Mouse (Mus musculus): ENCODE measurements around the gene Siah1a.

Gene Siah1a

DNA sequence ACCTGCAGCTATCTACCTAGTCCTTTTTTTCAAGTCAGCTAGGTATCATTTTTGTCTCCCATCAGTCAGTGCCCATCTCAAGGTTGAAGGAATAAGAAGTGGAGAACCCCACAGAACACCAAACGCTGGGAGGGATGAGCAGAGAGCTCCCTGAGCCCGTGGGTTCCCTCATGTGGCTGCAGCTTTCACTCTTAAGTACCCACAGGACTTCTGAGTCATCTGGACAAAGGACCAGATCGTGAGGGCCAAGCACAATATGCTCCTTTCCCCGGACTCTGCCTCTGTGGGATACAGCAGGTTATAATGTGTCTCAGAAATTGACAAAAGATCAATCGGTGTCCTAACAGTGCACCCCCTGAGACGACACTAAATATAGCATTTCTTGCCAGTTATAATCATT is 18.8 kb downstream of the Siah1a start:
- POLR2A ChIA-PET = interaction anchor here in 3 of 4 experiments (0.7 to 3.0 kb wide), 11 partner anchors 8 to 49 kb away, joined by 3 to 26 read pairs (median 4); no protein-coding TSS in a partner anchor
- CTCF ChIA-PET = no interaction called here

DNA sequence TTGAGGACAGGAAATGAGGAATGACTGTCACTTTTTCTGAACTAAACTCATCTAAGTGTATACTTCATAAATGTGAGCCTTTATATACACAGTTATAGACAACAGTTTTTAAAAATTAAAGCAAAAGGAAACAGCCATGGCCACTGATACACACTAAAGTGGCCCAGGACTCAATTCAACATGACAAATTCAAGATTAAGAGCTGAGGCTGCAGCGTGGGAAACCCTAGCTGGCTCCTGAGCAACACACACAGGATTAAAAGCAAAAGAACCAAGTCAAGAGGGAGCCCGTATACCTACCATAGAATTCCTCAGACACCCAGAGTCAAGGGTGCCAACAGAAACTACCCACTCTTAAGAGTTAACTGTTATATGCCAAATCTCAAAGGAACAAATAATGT is 24.2 kb downstream of the Siah1a start:
- CTCF ChIA-PET = no interaction called here
- POLR2A ChIA-PET = interaction anchor here (0.6 to 1.6 kb wide), 8 partner anchors 9 to 104 kb away, joined by 3 to 5 read pairs (median 3); partner anchors contain the start of genes Gm10638 (in 2 of the 4) and Siah1a (in 1 of the 4)

DNA sequence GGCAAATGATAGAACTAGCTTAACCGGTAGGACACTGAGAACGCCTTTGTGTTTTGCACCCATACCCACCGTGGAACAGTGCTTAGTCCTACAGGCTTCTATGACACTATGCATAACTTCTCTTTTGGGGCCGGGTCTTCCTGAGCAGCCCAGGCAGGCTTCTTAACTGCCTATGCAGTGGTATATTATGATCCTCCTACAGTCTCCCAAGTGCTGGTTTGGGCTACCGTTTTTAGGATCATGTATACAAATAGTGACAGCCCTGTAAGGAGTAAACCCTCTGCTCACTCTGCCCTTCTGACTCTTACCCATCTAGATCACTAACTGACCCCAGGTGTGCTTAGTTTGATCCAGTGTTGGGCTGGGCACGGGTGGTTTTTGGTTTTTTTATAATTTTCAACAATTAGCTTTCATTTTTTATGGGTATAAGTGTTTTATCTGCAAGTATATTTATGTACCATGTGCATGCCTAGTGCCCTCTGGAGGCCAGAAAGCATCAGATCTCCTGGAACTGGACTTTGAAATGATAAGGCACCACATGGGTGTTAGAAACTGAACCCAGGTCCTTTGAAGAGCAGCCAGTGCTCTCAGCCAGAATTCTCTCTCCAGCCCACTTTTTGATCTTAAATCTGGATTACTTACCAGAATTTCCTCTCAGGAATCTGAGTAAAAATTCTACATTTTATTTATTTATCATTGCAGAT is 24.8 kb downstream of the Siah1a start:
- ChIA-PET POLR2A (interaction anchor here in 2 of 4 experiments (1.1 to 1.6 kb wide), 6 partner anchors 8 to 32 kb away, joined by 3 to 5 read pairs (median 3); partner anchors contain the start of genes Gm10638 (in 1 of the 2) and Siah1a (in 1 of the 2)), CTCF (no interaction called here)

DNA sequence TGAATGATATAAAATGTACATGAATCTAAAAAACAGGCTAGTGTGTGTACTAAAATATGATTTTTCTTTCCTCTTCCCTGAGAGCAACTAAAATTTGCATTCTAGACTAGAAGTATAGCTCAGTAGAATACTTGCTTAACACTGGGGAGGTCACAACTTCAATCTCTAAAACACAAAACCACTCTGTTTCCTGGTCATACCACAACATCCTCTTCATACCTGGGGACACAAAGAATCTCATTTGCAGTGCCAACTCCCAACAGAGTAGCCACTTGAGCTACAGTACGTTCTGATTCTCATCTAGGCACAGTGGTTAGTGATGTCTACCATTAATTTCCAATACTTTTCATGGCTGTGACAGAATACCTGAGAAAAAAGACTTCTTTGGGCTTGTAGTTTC is 26.4 kb downstream of the Siah1a start:
- POLR2A ChIA-PET = interaction anchor here in 1 of 4 experiments (0.9 to 1.0 kb wide), 2 partner anchors 9 to 185 kb away, joined by 3 to 4 read pairs; no protein-coding TSS in a partner anchor
- CTCF ChIA-PET = no interaction called here

DNA sequence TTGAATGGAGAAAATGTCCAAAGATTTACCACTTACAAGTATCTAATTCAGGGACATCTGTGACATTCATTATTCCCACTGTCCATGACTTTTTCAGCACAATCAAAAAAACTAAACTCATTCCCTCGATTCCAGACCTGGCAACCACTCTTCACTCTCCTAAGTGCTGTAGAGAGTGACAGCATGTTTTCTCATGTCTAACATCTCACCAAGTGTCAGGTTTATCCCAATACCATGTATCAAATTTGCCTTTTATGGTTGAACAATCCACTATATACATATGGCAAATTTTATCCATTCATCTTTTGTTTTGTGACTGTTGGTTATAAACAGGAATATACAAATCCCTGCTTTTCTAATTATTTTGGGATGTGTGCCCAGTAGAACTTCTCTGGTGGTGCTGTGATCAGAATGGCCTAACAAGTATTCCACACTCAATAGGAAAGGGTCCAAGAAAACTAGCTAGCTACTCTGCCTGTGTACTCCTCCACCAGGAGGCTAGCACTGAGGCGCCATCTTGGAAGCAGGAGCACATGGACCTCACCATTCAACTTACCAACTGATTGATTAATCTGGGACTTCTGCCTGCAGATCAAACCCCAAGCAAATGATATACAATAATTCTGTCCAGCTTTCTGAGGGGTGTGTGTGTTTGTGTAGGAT is 27.3 kb downstream of the Siah1a start:
- ChIA-PET CTCF (interaction anchor here in 1 of 4 experiments (0.5 kb wide), 1 partner anchor 190 kb away, joined by 3 read pairs; no protein-coding TSS in a partner anchor), POLR2A (interaction anchor here in 3 of 4 experiments (1.0 to 1.5 kb wide), 4 partner anchors 10 to 39 kb away, joined by 3 read pairs; no protein-coding TSS in a partner anchor)

DNA sequence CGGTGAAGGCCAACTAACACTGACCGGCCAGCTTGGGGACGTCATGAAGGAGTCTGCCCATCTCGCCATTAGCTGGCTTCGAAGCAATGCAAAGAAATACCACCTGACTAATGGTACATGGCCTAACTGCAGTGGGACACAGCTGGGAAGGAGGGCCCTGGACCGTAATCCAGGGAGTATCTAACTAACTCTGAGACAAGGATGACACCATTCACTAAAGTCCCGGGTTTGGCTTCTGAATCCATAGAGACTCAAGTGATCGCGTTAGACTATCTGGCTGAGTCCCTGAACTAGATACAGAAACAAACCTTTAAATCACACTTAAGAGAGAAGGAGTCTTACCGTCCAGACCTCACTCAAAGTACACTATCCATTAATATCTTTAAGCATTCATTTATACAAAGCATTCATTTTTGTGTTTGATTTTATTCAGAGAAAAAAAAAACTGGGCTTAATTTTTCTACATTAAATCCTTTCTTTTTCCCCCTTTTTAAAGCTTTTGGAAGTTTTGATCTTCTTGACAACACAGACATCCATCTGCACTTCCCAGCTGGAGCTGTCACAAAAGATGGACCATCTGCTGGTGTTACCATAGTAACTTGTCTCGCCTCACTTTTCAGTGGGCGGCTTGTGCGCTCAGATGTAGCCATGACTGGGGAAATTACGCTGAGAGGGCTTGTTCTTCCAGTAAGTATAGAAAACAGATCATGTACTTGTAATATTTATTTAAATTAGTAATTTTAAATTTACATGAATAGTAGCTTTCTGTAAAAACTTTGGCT is 32.1 kb downstream of the Siah1a start:
- CTCF ChIA-PET = interaction anchor here in 2 of 4 experiments (0.5 kb wide), 2 partner anchors 43 to 135 kb away, joined by 3 to 5 read pairs; no protein-coding TSS in a partner anchor
- POLR2A ChIA-PET = interaction anchor here in 2 of 4 experiments (1.0 to 2.2 kb wide), 6 partner anchors 9 to 35 kb away, joined by 3 to 7 read pairs (median 4); no protein-coding TSS in a partner anchor

DNA sequence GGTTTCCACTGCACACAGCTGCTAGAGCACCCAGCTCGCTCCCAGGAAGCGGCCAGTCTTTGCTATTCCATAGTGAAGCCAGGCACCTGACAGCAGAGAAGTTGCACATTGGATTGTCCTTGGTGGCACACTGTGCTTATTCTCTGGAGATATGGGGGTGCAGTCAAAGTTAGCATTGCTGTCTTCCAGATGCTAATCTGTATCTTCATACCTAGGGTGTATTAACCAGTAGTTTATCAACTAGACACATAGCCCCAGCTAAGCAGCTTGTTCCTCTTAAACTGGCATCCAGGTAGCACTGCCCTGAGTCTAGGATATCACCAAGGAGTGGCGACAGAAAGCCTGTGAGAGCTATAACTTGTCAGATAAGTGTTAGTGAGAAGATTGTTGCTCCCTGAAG is 33.1 kb downstream of the Siah1a start:
- CTCF ChIA-PET = interaction anchor here in 2 of 4 experiments (0.5 to 0.7 kb wide), 3 partner anchors 44 to 131 kb away, joined by 3 to 5 read pairs (median 3); no protein-coding TSS in a partner anchor
- POLR2A ChIA-PET = interaction anchor here in 2 of 4 experiments (1.3 to 2.2 kb wide), 6 partner anchors 9 to 18 kb away, joined by 3 to 7 read pairs (median 4); no protein-coding TSS in a partner anchor

DNA sequence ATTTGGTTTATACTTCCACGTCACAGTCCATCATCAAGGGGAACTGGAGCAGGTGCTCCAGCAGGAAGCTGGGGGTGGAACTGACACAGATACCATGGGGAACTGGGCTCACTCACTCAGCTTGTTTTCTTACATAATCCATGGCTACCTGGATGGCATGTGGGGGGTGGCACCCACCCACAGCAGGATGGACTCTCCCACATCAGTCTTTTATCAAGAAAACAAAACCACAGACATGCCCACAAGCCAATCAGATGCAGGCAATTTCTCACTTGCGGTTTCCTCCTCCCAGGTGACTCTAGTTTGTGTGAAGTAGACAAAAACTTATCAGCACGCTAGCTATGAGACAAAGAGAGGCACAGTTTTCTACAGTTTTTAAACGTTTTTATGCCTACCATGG is 37.9 kb downstream of the Siah1a start:
- POLR2A ChIA-PET = interaction anchor here in 2 of 4 experiments (0.8 to 1.4 kb wide), 2 partner anchors 9 to 11 kb away, joined by 3 to 5 read pairs; no protein-coding TSS in a partner anchor
- CTCF ChIA-PET = interaction anchor here in 1 of 4 experiments (0.6 kb wide), 1 partner anchor 184 kb away, joined by 3 read pairs; no protein-coding TSS in a partner anchor

DNA sequence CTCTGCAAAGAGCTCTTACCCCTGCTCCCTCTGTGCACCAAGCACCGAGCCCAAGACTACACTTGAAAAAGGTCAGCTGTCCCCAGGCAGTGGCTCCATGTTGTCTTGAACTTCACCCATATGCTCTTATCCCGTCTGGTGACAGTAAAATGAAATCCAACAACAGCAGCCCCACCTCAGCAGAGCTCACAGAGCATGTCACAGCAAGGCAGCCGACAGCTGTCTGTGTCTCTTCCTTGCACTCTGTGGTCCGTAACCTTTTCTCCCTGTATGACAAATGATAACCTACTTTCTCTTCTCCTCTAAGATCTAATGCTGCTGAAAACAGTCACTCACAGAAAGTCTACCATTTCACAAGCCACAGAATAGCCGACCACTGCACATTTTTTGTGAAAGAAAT is 39.0 kb downstream of the Siah1a start:
- ChIA-PET POLR2A (interaction anchor here in 2 of 4 experiments (1.2 to 1.4 kb wide), 4 partner anchors 8 to 30 kb away, joined by 3 to 5 read pairs (median 4); no protein-coding TSS in a partner anchor), CTCF (no interaction called here)

DNA sequence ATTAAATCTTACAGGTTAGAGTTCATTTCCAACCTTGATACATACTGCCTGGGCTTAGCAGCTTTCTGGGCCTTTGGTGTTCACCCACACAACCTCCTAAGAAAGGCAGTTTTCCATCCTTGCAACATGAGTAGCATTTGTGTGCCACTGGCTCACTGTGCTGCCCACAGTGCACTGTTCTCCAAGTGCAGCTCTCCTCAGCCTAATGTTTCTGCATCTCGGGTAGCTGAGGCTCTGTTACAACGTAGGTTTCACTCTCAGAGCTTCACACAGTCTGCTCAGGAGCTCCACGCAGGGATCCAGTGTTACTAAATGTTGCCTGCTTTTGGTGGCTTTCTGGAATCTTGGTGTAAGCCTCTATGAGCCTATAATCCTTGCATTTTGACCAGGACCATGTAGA is 40.4 kb downstream of the Siah1a start:
- ChIA-PET CTCF (no interaction called here), POLR2A (interaction anchor here in 1 of 4 experiments (0.9 to 1.3 kb wide), 2 partner anchors 22 to 31 kb away, joined by 3 read pairs; no protein-coding TSS in a partner anchor)

DNA sequence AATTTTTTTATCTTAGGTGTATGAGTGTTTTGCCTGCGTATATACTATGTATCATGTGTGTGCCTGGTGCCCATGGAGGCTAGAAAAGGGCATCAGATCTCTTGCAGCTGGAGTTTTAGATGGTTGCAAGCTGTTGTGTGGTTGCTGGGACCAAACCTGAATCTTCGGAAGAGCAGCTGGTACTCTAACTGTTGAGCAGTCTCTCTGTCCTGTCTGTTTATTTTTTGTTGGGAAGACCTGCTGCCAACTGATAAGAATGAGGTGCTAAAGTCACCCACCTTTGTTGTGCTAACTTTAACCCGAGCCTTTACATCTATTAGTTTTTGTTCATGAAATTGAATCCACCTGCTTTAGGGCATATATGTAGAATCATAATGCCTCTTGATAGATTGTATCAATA is 43.3 kb downstream of the Siah1a start:
- ChIA-PET CTCF (no interaction called here), POLR2A (interaction anchor here in 1 of 4 experiments (0.8 kb wide), 1 partner anchor 10 kb away, joined by 3 read pairs; no protein-coding TSS in a partner anchor)

DNA sequence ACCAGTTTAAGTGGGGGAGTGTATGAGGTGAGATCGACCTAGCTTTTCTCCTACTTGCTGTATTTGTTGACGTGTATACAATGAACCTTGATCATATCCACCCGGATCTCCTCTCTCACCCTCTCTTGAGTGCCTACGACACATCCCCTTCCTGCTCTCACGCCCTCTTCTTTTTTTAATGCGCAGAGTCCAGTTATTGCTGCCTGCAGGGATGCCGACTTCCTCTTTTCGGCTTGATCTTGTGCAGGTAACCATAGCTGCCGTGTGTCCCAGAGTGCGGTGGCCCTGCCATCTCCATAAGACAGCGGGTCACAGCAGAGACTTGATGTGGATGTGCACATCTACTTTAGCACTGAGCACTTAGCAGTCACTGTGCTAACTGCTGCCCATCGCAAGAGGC is 46.3 kb downstream of the Siah1a start:
- CTCF ChIA-PET = no interaction called here
- POLR2A ChIA-PET = interaction anchor here in 2 of 4 experiments (0.9 to 1.6 kb wide), 4 partner anchors 12 to 136 kb away, joined by 3 to 6 read pairs (median 3); no protein-coding TSS in a partner anchor

DNA sequence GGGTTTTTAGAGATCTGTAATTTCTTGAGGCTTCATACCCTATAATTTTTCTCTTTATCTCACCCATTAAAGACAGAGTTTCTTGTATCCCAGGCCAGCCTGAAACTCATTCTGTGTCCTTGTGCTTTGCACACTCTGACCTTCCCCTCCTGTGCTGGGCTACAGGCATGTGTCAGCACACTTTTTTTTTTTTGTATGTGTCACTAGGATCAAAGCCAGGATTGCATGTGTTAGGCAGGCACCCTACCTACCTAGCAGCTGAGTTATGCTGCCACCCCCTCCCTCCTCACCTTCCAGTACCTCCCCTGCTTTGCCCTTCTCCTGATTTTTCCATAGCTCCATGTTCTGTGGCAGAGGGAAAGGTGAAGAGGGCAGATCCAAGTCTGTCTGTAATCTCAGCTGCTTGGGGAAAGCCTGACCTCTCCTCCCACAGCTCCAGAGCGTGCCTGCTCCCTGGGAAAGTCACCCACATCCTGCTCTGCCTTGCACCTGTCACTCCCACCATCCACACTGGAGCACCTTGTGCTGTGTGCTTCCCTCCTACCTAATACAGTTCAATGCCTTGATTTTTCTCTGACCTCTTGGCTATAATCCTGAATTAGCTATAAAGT is 46.8 kb downstream of the Siah1a start:
- ChIA-PET POLR2A (interaction anchor here in 2 of 4 experiments (0.9 to 1.6 kb wide), 7 partner anchors 8 to 136 kb away, joined by 3 to 6 read pairs (median 3); no protein-coding TSS in a partner anchor), CTCF (interaction anchor here in 1 of 4 experiments (0.6 kb wide), 1 partner anchor 113 kb away, joined by 3 read pairs; no protein-coding TSS in a partner anchor)

DNA sequence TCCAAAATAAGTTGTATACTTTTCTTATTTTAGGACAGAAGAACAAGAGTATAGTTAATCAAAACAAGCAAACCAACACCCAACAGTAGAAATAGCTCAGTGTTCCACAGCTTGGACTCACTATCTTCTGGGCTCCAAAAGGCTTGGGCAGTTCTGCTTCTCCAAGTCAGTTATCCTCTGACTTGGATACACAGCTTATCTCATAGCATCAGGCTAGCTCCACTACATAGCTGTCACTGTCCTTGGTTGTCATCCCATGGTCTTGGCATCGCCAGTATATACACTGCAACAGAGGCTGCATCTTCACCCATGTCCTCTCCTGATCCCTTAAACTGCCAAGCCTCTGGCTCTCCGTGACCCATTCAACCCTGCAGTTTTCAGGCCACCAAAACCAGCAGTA is 50.0 kb downstream of the Siah1a start:
- ChIA-PET POLR2A (interaction anchor here in 2 of 4 experiments (0.5 kb wide), 2 partner anchors 119 to 451 kb away, joined by 4 to 7 read pairs; no protein-coding TSS in a partner anchor), CTCF (interaction anchor here in 1 of 4 experiments (1.3 kb wide), 1 partner anchor 213 kb away, joined by 4 read pairs; no protein-coding TSS in a partner anchor)

DNA sequence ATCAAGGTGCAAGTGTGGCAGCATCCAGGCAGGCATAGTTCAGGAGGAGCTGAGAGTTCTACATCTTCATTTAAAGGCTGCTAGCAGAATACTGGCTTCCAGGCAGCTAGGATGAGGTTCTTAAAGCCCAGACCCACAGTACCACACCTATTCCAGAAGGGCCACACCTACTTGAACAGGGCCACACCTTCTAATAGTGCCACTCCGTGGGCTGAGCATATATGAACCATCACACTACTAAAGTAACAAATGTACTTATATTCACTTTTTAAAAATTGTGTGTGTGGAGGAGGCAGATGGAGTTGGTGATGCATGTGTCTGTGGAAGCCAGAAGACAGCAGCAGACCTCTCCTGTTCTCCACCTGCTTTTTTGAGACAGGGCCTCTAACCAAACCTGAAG is 51.7 kb downstream of the Siah1a start:
- POLR2A ChIA-PET = no interaction called here
- CTCF ChIA-PET = no interaction called here

DNA sequence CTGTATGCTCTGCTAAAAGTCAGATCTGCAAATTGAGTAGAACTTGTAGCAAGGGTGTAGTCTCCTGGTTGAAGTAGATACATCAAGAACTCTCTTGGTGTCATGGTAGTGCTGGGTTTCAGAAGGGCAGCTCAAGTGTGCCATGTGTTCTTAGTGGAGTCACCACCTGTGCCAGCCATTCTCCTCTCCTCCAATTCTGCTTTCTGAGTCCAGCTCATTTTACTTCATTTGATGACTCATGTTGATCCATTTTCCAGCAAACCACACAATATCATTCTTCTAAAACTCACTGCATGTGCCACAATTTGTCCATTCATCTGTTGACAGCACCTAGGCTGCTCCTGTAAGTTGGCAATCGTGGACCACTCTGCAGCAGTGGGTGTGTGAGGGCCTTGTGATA is 53.6 kb downstream of the Siah1a start:
- POLR2A ChIA-PET = interaction anchor here in 2 of 4 experiments (0.5 to 1.0 kb wide), 2 partner anchors 123 to 1087 kb away, joined by 3 read pairs; no protein-coding TSS in a partner anchor
- CTCF ChIA-PET = no interaction called here

DNA sequence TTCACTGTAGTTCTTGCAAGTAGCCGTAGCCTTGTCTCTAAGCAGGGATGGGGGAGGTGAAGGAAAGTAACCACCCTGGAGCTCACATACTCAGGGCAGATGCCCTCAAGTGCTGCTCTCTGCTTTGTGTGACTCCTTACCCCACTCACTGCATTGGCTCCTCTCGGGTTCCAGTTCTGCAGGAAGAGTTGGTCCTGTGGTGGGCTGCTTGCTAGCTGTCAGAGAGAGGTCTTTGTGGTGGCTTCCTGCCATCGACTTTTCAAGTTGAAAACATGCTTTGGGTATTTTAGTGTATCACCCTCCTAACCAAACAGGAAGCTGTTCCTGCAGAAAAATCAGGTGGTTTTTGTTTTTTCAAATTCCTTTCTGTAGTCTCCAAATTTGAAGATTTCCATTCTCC is 59.1 kb downstream of the Siah1a start:
- ChIA-PET CTCF (interaction anchor here in 2 of 4 experiments (0.6 to 1.8 kb wide), 2 partner anchors 222 to 353 kb away, joined by 3 to 4 read pairs; no protein-coding TSS in a partner anchor), POLR2A (interaction anchor here in 1 of 4 experiments (0.8 to 2.2 kb wide), 2 partner anchors 9 to 12 kb away, joined by 3 to 6 read pairs; no protein-coding TSS in a partner anchor)
